Mouse (Mus musculus) CD4-positive, CD25-positive, alpha-beta regulatory T cell, adult 4 months (primary cell): ENCODE measurements at regions not wholly inside any gene's neighbourhood (a gene's known extent, or its start where the extent isn't known, plus 50 kb on each side); places are given as distances from the start of the nearest gene placed in this dataset.
"Not testable (repeated sequence)": the region's sequence is repeated elsewhere in the genome, so short reads cannot be mapped to it uniquely, and the experiment has no call there.

ENCODE experiments used
- ATAC-seq: one replicate; pipeline ENCODE4 v1.8.0; 2017

- ATAC-seq: no peak
Measured at GRCm38 (mm10) chr16:86340311-86340710, 438.7 kb upstream of the Adamts5 start.

GRCm38 (mm10) chr16:86325406-86325805 lies 423.8 kb upstream of the Adamts5 start:
- ATAC-seq: no peak

GRCm38 (mm10) chr16:86318898-86319297 lies 417.3 kb upstream of the Adamts5 start:
- ATAC-seq: no peak

- no peak for ATAC-seq
Measured at GRCm38 (mm10) chr16:86309696-86310095, 408.1 kb upstream of the Adamts5 start.

GRCm38 (mm10) chr16:86303869-86304268 lies 402.2 kb upstream of the Adamts5 start:
- ATAC-seq: no peak

GRCm38 (mm10) chr16:86302451-86303145 lies 401.0 kb upstream of the Adamts5 start:
- ATAC-seq: no peak

- ATAC-seq: no peak
Measured at GRCm38 (mm10) chr16:86294436-86294835, 392.8 kb upstream of the Adamts5 start.

GRCm38 (mm10) chr16:86281326-86281725 lies 379.7 kb upstream of the Adamts5 start:
- no peak for ATAC-seq

GRCm38 (mm10) chr16:86277031-86277430 lies 375.4 kb upstream of the Adamts5 start:
- ATAC-seq: no peak

GRCm38 (mm10) chr16:86261612-86262011 lies 360.0 kb upstream of the Adamts5 start:
- no peak for ATAC-seq

- ATAC-seq: no peak
Measured at GRCm38 (mm10) chr16:86252630-86253029, 351.0 kb upstream of the Adamts5 start.

GRCm38 (mm10) chr16:86250021-86250420 lies 348.4 kb upstream of the Adamts5 start:
- ATAC-seq: no peak

- no peak for ATAC-seq
Measured at GRCm38 (mm10) chr16:86244191-86244590, 342.6 kb upstream of the Adamts5 start.

- no peak for ATAC-seq
Measured at GRCm38 (mm10) chr16:86242766-86243510, 341.3 kb upstream of the Adamts5 start.

- ATAC-seq: no peak
Measured at GRCm38 (mm10) chr16:86222997-86223396, 321.4 kb upstream of the Adamts5 start.

GRCm38 (mm10) chr16:86210547-86210946 lies 308.9 kb upstream of the Adamts5 start:
- no peak for ATAC-seq

- ATAC-seq: no peak
Measured at GRCm38 (mm10) chr16:86209319-86209718, 307.7 kb upstream of the Adamts5 start.

GRCm38 (mm10) chr16:86189874-86190273 lies 288.2 kb upstream of the Adamts5 start:
- no peak for ATAC-seq

GRCm38 (mm10) chr16:86188966-86189365 lies 287.3 kb upstream of the Adamts5 start:
- ATAC-seq: no peak

- not testable (repeated sequence) for ATAC-seq
Measured at GRCm38 (mm10) chr16:86187609-86188008, 286.0 kb upstream of the Adamts5 start.

- ATAC-seq: no peak
Measured at GRCm38 (mm10) chr16:86159021-86159815, 257.6 kb upstream of the Adamts5 start.

- no peak for ATAC-seq
Measured at GRCm38 (mm10) chr16:86138171-86138570, 236.5 kb upstream of the Adamts5 start.

- no peak for ATAC-seq
Measured at GRCm38 (mm10) chr16:86136169-86136568, 234.5 kb upstream of the Adamts5 start.
